ENCODE assay signal across 20 mouse cellular contexts in genomic region chr4:95601776-95602175, GRCm38 (mm10).
"Had no signal": no experiment of that assay in that cellular context is flagged by ENCODE, and none has a peak within 500 bp of the region (broad histone marks: within the 10 kb centered on the region; RNA-seq: fewer than 3 reads in every experiment).

No protein-coding gene starts in this region.

- H3K27ac ChIP-seq: liver, embryonic 15.5 days; lung, embryonic 15.5 days; macrophage; midbrain, embryonic 13.5 days; neural tube, embryonic 13.5 days; neural tube, embryonic 15.5 days had no signal

- H3K4me1 ChIP-seq: liver, embryonic 15.5 days; lung, embryonic 15.5 days; megakaryocyte, embryonic 14.5 days; midbrain, embryonic 13.5 days; neural tube, embryonic 13.5 days; neural tube, embryonic 15.5 days had no signal

- H3K36me3 ChIP-seq: liver, embryonic 15.5 days; lung, embryonic 15.5 days; midbrain, embryonic 13.5 days; neural tube, embryonic 13.5 days; neural tube, embryonic 15.5 days had no signal

- H3K4me3 ChIP-seq: liver, embryonic 15.5 days; lung, embryonic 15.5 days; megakaryocyte, embryonic 14.5 days; midbrain, embryonic 13.5 days; myocyte; neural tube, embryonic 13.5 days; neural tube, embryonic 15.5 days had no signal

- H3K27me3 ChIP-seq: liver, embryonic 15.5 days; lung, embryonic 15.5 days; megakaryocyte, embryonic 14.5 days; midbrain, embryonic 13.5 days; neural tube, embryonic 13.5 days; neural tube, embryonic 15.5 days had no signal

- H3K9me3 ChIP-seq: liver, embryonic 15.5 days; lung, embryonic 15.5 days; megakaryocyte, embryonic 14.5 days; midbrain, embryonic 13.5 days; neural tube, embryonic 13.5 days; neural tube, embryonic 15.5 days had no signal

- DNase-seq: liver, postnatal 0 days; lung, adult 2 months; lung, postnatal 14 days; lung, postnatal 36 days; retina, postnatal 1 day; right cerebral cortex, adult 18-20 months; right cerebral cortex, postnatal 25 days; right cerebral cortex, postnatal 4 days; spleen, adult 18-20 months; thymus, adult 2 months; thymus, postnatal 25 days; thymus, postnatal 4 days had no signal
